Mouse (Mus musculus): ENCODE data around the gene Ggct. TPM values are rescaled to one million over a fixed set of nuclear protein-coding genes. Genes with fewer than 3 reads are reported as not detected.

Ggct gene
- 8.0 and 10.6 TPM in 2 replicates for polyA plus RNA-seq (2016; fragmentation: Nextera tagmentation; extraction: Ambion mirVana)

- H3K4me2 ChIP-seq, result peak within 1 kb of the TSS; percentile 86
- no peaks in the 10 kb centered on the region for H3K36me3 ChIP-seq
- H3K27ac ChIP-seq, result no peak within 1 kb of the TSS
- peak within 1 kb of the TSS; percentile 54 for H3K4me3 ChIP-seq (replicated peaks)
- no peaks in the 10 kb centered on the region for H3K9me3 ChIP-seq
- 0 out of 2 replicates have a peak, but pooled peaks cover 6% of the 10 kb centered on the region for H3K4me1 ChIP-seq (replicated peaks)
- ATAC-seq (ENCODE audit: insufficient number of reproducible peaks, insufficient read depth, low FRiP score, low TSS enrichment, low read depth), result peak; percentile 100
- peak within 1 kb of the TSS; percentile 56 for H3K9ac ChIP-seq (replicated peaks)
- under 1% methylated on average over 41 of the region's 41 CpGs for WGBS
- H3K27me3 ChIP-seq, result no peaks in the 10 kb centered on the region
These were observed at the start of gene Ggct for GRCm38 (mm10) chr6:54992734-54993260. Ggct (minus strand) TSS chr6:54992950.

GRCm38 (mm10) chr6:55040031-55040430 is 47.3 kb upstream of the Ggct start:
- Histone ChIP-seq H3K27ac (no peak overlapping the region), H3K4me2 (no peak overlapping the region), H3K9ac (replicated peaks) (no peak overlapping the region), H3K9me3 (no peaks in the 10 kb centered on the region), H3K36me3 (no peaks in the 10 kb centered on the region), H3K4me1 (replicated peaks) (peaks cover 23% of the 10 kb centered on the region), H3K4me3 (replicated peaks) (no peak overlapping the region), H3K27me3 (no peaks in the 10 kb centered on the region)
- no peak for ATAC-seq (ENCODE audit: insufficient number of reproducible peaks, insufficient read depth, low FRiP score, low TSS enrichment, low read depth)
- WGBS, result 85% methylated on average over 1 of the region's 1 CpGs

- H3K4me3 ChIP-seq (replicated peaks), result no peak overlapping the region
- H3K27me3 ChIP-seq, result no peaks in the 10 kb centered on the region
- ATAC-seq (ENCODE audit: insufficient number of reproducible peaks, insufficient read depth, low FRiP score, low TSS enrichment, low read depth), result no peak
- no peaks in the 10 kb centered on the region for H3K36me3 ChIP-seq
- H3K9ac ChIP-seq (replicated peaks), result no peak overlapping the region
- H3K27ac ChIP-seq, result no peak overlapping the region
- 69% methylated on average over 6 of the region's 6 CpGs for WGBS
- peaks cover 17% of the 10 kb centered on the region for H3K4me1 ChIP-seq (replicated peaks)
- H3K4me2 ChIP-seq, result peak overlapping the region; percentile 83
- no peaks in the 10 kb centered on the region for H3K9me3 ChIP-seq
These were observed 46.7 kb upstream of the Ggct start for GRCm38 (mm10) chr6:55039446-55039783.

- ATAC-seq (ENCODE audit: insufficient number of reproducible peaks, insufficient read depth, low FRiP score, low TSS enrichment, low read depth), result no peak
- 3% methylated on average over 12 of the region's 12 CpGs for WGBS
- peak overlapping the region; percentile 95; the same call in 1 of the 2 replicates for H3K27ac ChIP-seq
- no peaks in the 10 kb centered on the region for H3K36me3 ChIP-seq
- H3K9ac ChIP-seq (replicated peaks), result peak overlapping the region; percentile 93
- peak overlapping the region; percentile 97 for H3K4me3 ChIP-seq (replicated peaks)
- H3K27me3 ChIP-seq, result no peaks in the 10 kb centered on the region
- peak overlapping the region; percentile 83 for H3K4me2 ChIP-seq
- no peaks in the 10 kb centered on the region for H3K9me3 ChIP-seq
- H3K4me1 ChIP-seq (replicated peaks), result peaks cover 11% of the 10 kb centered on the region
These were observed 46.1 kb upstream of the Ggct start for GRCm38 (mm10) chr6:55038671-55039445.

GRCm38 (mm10) chr6:55037799-55038670 is 45.3 kb upstream of the Ggct start, which contains the start of gene Gars:
Gars (plus strand) TSS chr6:55038007.
- H3K9me3 ChIP-seq, result no peaks in the 10 kb centered on the region
- H3K36me3 ChIP-seq, result no peaks in the 10 kb centered on the region
- peak within 1 kb of the TSS; percentile 93 for H3K9ac ChIP-seq (replicated peaks)
- peak within 1 kb of the TSS; percentile 97 for H3K4me3 ChIP-seq (replicated peaks)
- H3K4me1 ChIP-seq (replicated peaks), result peaks cover 8% of the 10 kb centered on the region
- H3K27ac ChIP-seq, result peak within 1 kb of the TSS; percentile 95
- H3K4me2 ChIP-seq, result peak within 1 kb of the TSS; percentile 83
- H3K27me3 ChIP-seq, result no peaks in the 10 kb centered on the region
- WGBS, result under 1% methylated on average over 75 of the region's 87 CpGs
- peak; percentile 89 for ATAC-seq (ENCODE audit: insufficient number of reproducible peaks, insufficient read depth, low FRiP score, low TSS enrichment, low read depth)

GRCm38 (mm10) chr6:55036731-55037130 is 44.0 kb upstream of the Ggct start:
- Histone ChIP-seq H3K9me3 (no peaks in the 10 kb centered on the region), H3K27ac (no peak overlapping the region), H3K4me2 (no peak overlapping the region), H3K27me3 (no peaks in the 10 kb centered on the region), H3K36me3 (no peaks in the 10 kb centered on the region), H3K4me1 (replicated peaks) (peaks cover 6% of the 10 kb centered on the region), H3K4me3 (replicated peaks) (no peak overlapping the region), H3K9ac (replicated peaks) (no peak overlapping the region)
- ATAC-seq (ENCODE audit: insufficient number of reproducible peaks, insufficient read depth, low FRiP score, low TSS enrichment, low read depth), result no peak
- 85% methylated on average over 4 of the region's 4 CpGs for WGBS

GRCm38 (mm10) chr6:55027642-55028041 is 34.9 kb upstream of the Ggct start:
- ATAC-seq (ENCODE audit: insufficient number of reproducible peaks, insufficient read depth, low FRiP score, low TSS enrichment, low read depth), result no peak
- WGBS, result 63% methylated on average over 2 of the region's 2 CpGs
- H3K27ac ChIP-seq, result no peak overlapping the region
- no peaks in the 10 kb centered on the region for H3K36me3 ChIP-seq
- H3K4me2 ChIP-seq, result no peak overlapping the region
- no peak overlapping the region for H3K9ac ChIP-seq (replicated peaks)
- no peaks in the 10 kb centered on the region for H3K4me1 ChIP-seq (replicated peaks)
- no peak overlapping the region for H3K4me3 ChIP-seq (replicated peaks)
- H3K27me3 ChIP-seq, result no peaks in the 10 kb centered on the region
- no peaks in the 10 kb centered on the region for H3K9me3 ChIP-seq

- WGBS, result 86% methylated on average over 7 of the region's 7 CpGs
- H3K27me3 ChIP-seq, result peaks cover 5% of the 10 kb centered on the region; the same call in 1 of the 2 replicates
- H3K4me3 ChIP-seq (replicated peaks), result no peak overlapping the region
- H3K27ac ChIP-seq, result no peak overlapping the region
- no peak for ATAC-seq (ENCODE audit: insufficient number of reproducible peaks, insufficient read depth, low FRiP score, low TSS enrichment, low read depth)
- no peaks in the 10 kb centered on the region for H3K36me3 ChIP-seq
- no peak overlapping the region for H3K4me2 ChIP-seq
- no peak overlapping the region for H3K9ac ChIP-seq (replicated peaks)
- no peaks in the 10 kb centered on the region for H3K9me3 ChIP-seq
- no peaks in the 10 kb centered on the region for H3K4me1 ChIP-seq (replicated peaks)
These were observed 29.1 kb upstream of the Ggct start for GRCm38 (mm10) chr6:55021806-55022205.

- WGBS, result 68% methylated on average over 2 of the region's 2 CpGs
- Histone ChIP-seq H3K9ac (replicated peaks) (no peak overlapping the region), H3K27ac (no peak overlapping the region), H3K36me3 (no peaks in the 10 kb centered on the region), H3K4me2 (no peak overlapping the region), H3K4me1 (replicated peaks) (no peaks in the 10 kb centered on the region), H3K4me3 (replicated peaks) (no peak overlapping the region), H3K9me3 (no peaks in the 10 kb centered on the region; the same call in 1 of the 2 replicates), H3K27me3 (peaks cover 5% of the 10 kb centered on the region; the same call in 1 of the 2 replicates)
- ATAC-seq (ENCODE audit: insufficient number of reproducible peaks, insufficient read depth, low FRiP score, low TSS enrichment, low read depth), result peak; percentile 37; the same call in 1 of the 2 replicates
These were observed 25.7 kb upstream of the Ggct start for GRCm38 (mm10) chr6:55018417-55018816.

GRCm38 (mm10) chr6:55016710-55017583 is 24.2 kb upstream of the Ggct start:
- Histone ChIP-seq H3K4me1 (replicated peaks) (no peaks in the 10 kb centered on the region), H3K4me3 (replicated peaks) (no peak overlapping the region), H3K27me3 (peaks cover 5% of the 10 kb centered on the region; the same call in 1 of the 2 replicates), H3K27ac (no peak overlapping the region), H3K4me2 (no peak overlapping the region), H3K9ac (replicated peaks) (no peak overlapping the region), H3K9me3 (no peaks in the 10 kb centered on the region; the same call in 1 of the 2 replicates), H3K36me3 (no peaks in the 10 kb centered on the region)
- 28% methylated on average over 15 of the region's 15 CpGs for WGBS
- ATAC-seq (ENCODE audit: insufficient number of reproducible peaks, insufficient read depth, low FRiP score, low TSS enrichment, low read depth), result 0 out of 2 replicates have a peak, but pooled peaks have one; percentile 40
